Mouse (Mus musculus) heart, embryonic 15.5 days (tissue): ENCODE measurements around the gene Gm20498. TPM values are rescaled to one million over a fixed set of nuclear protein-coding genes. Genes with fewer than 3 reads are reported as not detected.
"Not testable (repeated sequence)": the region's sequence is repeated elsewhere in the genome, so short reads cannot be mapped to it uniquely, and the experiment has no call there.

ENCODE experiments used
- ATAC-seq: fragments of 200-750 bp; cut with Nextera tagmentation; replicated peaks from 2 replicates; pipeline ENCODE4 v1.8.0; 2017; ENCODE audit warnings: low read depth, moderate TSS enrichment; ENCODE audit not compliant: insufficient number of reproducible peaks, insufficient read depth, low FRiP score
- H3K27ac ChIP-seq: fragments of 300-500 bp; sonication (generic); 2 replicates; pipeline ENCODE4 v1.5.1; 2015; ENCODE audit warnings: mild to moderate bottlenecking, inconsistent platforms
- H3K27me3 ChIP-seq: fragments of 300-500 bp; sonication (generic); 2 replicates; pipeline ENCODE4 v1.6.1; 2015; ENCODE audit warnings: inconsistent platforms
- H3K36me3 ChIP-seq: fragments of 300-500 bp; sonication (generic); 2 replicates; pipeline ENCODE4 v1.6.1; 2015; ENCODE audit warnings: mild to moderate bottlenecking, inconsistent platforms
- H3K4me1 ChIP-seq: fragments of 300-500 bp; sonication (generic); replicated peaks from 2 replicates; pipeline ENCODE4 v1.6.1; 2015; ENCODE audit warnings: inconsistent platforms
- H3K4me2 ChIP-seq: fragments of 300-500 bp; sonication (generic); 2 replicates; pipeline ENCODE4 v1.6.1; 2015; ENCODE audit warnings: inconsistent platforms, mild to moderate bottlenecking, moderate library complexity
- H3K4me3 ChIP-seq: fragments of 300-500 bp; sonication (generic); 2 replicates; pipeline ENCODE4 v1.5.1; 2015; ENCODE audit warnings: mild to moderate bottlenecking, inconsistent platforms
- H3K9ac ChIP-seq: fragments of 300-500 bp; sonication (generic); 2 replicates; pipeline ENCODE4 v1.6.1; 2015; ENCODE audit warnings: mild to moderate bottlenecking, inconsistent platforms
- H3K9me3 ChIP-seq: fragments of 300-500 bp; sonication (generic); replicated peaks from 2 replicates; pipeline ENCODE4 v1.6.1; 2016; ENCODE audit warnings: inconsistent platforms
- WGBS: fragments of 180-500 bp; shearing (Covaris S2); methylation state at CpG from one replicate; pipeline ENCODE4 v1.1.7; 2015; ENCODE audit warnings: mixed read lengths; 5-methylcytosine and 5-hydroxymethylcytosine counted together
- polyA plus RNA-seq: library from polyadenylated mRNA; unstranded; fragments of >200 nt; fragmentation: Nextera tagmentation; extraction: Ambion mirVana; gene quantifications from 2 replicates; pipeline ENCODE4 v1.2.1, GENCODE M21; 2015

Gene Gm20498
- polyA plus RNA-seq, 1 experiment from 2014 or later, result 28.9 TPM

DNA sequence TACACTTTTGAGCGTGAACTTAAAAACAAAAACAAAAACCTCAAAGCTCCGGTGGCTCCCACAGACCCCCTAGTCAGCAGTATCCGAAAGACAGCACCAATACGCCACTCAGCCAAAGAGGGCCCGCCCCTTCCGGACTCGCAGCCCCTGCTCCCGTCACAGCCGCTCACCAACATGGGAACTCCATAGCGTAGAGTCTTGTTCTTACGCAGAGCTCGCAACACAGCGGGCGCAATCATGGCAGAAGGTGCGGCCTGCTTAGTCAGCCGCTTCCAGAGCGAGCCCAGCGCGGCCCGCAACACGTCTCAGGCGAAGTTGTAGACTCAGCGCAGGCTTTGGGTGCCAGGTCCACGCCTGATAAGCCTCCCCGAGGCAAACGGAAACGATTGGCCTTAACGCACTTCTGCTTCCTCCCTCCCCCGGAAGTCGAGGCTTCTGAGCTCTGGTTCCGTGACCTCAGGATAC lies 47.9 kb downstream of the Gm20498 start, which contains the start of gene Cox16:
Gene Cox16 (minus strand): TSS at position 401 of the 465 bp plus-strand sequence.
- Histone ChIP-seq H3K36me3 (no peaks in the 10 kb centered on the region), H3K9me3 (no peaks in the 10 kb centered on the region), H3K4me2 (peak within 1 kb of the TSS; percentile 71), H3K27ac (peak within 1 kb of the TSS; percentile 95), H3K9ac (peak within 1 kb of the TSS; percentile 78), H3K4me1 (peaks cover 6% of the 10 kb centered on the region; the same call in 1 of the 2 replicates), H3K27me3 (no peaks in the 10 kb centered on the region), H3K4me3 (peak within 1 kb of the TSS; percentile 73)
- WGBS, result under 1% methylated on average over 31 of the region's 31 CpGs
- ATAC-seq, result peak; percentile 96

DNA sequence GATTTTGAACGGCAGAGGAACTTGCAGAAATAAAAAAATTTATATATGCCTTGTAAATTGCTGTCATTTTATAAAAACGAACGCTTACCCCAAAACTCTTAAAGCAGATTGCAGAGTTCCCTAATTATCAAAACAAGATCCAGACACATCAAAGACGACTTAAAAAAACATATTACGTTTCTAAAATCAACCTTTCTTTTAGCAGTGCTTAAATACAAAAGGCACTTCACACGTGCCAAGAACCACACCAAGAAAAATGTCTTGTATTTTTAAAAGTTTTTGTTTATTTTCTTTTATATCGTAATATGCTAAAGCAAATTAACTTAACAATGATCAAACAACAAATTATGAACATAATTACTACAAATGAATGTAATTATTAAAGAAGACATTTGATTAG lies 48.5 kb downstream of the Gm20498 start:
- Histone ChIP-seq H3K27ac (peak overlapping the region; percentile 95; the same call in 1 of the 2 replicates), H3K36me3 (no peaks in the 10 kb centered on the region; the same call in 1 of the 2 replicates), H3K27me3 (no peaks in the 10 kb centered on the region), H3K4me3 (peak overlapping the region; percentile 73), H3K9me3 (no peaks in the 10 kb centered on the region), H3K4me2 (peak overlapping the region; percentile 71), H3K4me1 (peaks cover 6% of the 10 kb centered on the region; the same call in 1 of the 2 replicates), H3K9ac (peak overlapping the region; percentile 78)
- ATAC-seq, result no peak
- WGBS, result 4% methylated on average over 7 of the region's 7 CpGs

DNA sequence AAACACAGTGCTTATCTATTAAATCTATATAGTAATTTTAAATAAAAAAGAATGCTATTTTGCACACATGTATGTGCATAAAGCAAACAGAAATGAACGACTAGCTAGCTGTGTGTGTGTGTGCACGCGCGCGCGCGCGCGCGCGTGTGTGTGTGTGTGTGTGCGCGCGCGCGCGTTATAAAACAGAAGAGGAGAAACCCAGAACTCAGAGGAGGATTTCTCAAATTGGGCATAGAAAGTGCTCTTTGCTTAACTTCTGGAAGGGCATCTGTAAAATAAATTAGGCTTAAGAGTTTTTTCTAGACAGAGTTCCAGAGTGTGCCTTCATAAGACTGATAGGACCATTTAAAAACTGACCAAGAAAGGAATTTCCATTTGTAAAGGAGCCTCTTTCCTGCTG lies 49.0 kb downstream of the Gm20498 start:
- ATAC-seq, result no peak

DNA sequence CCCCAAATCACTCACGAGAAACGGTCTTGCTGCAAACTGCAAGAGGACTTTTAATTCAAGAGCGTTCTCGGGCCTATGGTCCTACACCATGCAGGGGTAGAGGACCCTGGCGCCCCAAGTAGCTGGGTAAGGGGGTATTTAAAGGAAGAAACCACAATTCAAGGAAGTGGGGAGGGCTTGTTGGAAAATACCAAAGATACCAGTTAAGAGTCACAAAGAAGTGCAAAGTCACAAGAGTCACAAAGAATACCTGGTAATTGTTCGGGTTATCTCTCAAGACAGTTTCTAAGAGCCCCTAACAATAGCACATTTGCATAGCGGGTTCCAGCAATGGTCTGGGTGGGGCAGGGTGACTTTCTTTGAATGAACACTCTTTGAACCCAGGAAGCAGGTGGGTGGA lies 73.7 kb downstream of the Gm20498 start:
- not testable (repeated sequence) for H3K36me3 ChIP-seq, H3K4me3 ChIP-seq, H3K9ac ChIP-seq, H3K27me3 ChIP-seq, H3K27ac ChIP-seq, H3K4me2 ChIP-seq, H3K4me1 ChIP-seq, ATAC-seq, H3K9me3 ChIP-seq
- 91% methylated on average over 7 of the region's 7 CpGs for WGBS

More for the DNA sequence above, 49.0 kb downstream of the Gm20498 start:
- peak overlapping the region; percentile 71 for H3K4me2 ChIP-seq
- H3K4me3 ChIP-seq, result peak overlapping the region; percentile 73
- WGBS, result 25% methylated on average over 17 of the region's 17 CpGs
- H3K27me3 ChIP-seq, result no peaks in the 10 kb centered on the region
- no peak overlapping the region for H3K27ac ChIP-seq
- peak overlapping the region; percentile 38; the same call in 1 of the 2 replicates for H3K9ac ChIP-seq
- no peaks in the 10 kb centered on the region; the same call in 1 of the 2 replicates for H3K36me3 ChIP-seq
- peaks cover 6% of the 10 kb centered on the region; the same call in 1 of the 2 replicates for H3K4me1 ChIP-seq
- no peaks in the 10 kb centered on the region for H3K9me3 ChIP-seq

DNA sequence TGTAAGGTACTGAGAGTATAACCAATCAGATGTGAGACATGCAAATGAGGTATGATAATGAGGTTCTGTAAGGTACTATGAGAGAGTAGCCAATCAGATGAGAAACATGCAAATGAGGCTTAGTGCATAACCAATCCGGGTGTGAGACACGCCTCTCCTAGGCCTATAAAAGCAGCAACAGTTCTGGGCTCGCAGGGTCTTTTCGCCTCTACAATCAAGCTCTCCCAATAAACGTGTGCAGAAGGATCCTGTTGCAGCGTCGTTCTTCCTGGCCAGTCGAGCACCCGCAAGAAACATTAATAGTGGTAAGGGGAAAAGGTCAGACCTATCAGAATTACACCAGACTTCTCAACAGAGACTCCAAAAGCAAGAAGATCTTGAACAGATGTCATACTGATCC lies 93.7 kb downstream of the Gm20498 start:
- H3K27ac ChIP-seq, H3K9me3 ChIP-seq, H3K36me3 ChIP-seq, H3K4me1 ChIP-seq, H3K9ac ChIP-seq, H3K4me3 ChIP-seq, H3K27me3 ChIP-seq, H3K4me2 ChIP-seq, ATAC-seq: not testable (repeated sequence)
- 91% methylated on average over 9 of the region's 9 CpGs for WGBS

DNA sequence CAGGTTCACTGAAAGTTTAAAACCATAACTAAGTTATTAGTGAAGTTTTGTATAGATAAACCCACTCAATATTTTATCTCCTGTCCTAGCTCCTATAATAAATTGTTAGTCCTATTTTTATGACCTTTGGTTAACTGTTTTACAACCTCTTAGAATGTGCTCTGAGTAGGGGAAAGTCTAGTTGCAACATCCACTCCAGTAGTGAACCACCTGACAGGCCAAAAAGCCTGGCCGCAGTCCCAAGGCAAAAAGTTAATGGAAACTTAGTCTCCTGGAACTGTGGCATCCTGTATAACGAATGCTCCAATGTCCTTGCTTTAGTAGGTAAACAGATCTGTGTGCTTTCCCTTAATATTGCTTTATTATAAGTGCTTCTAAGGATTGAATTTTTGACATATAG lies 97.9 kb downstream of the Gm20498 start:
- H3K4me3 ChIP-seq, H3K27me3 ChIP-seq, H3K4me1 ChIP-seq, ATAC-seq, H3K9ac ChIP-seq, H3K9me3 ChIP-seq, H3K36me3 ChIP-seq, H3K4me2 ChIP-seq, H3K27ac ChIP-seq: not testable (repeated sequence)
- 78% methylated on average over 2 of the region's 2 CpGs for WGBS

DNA sequence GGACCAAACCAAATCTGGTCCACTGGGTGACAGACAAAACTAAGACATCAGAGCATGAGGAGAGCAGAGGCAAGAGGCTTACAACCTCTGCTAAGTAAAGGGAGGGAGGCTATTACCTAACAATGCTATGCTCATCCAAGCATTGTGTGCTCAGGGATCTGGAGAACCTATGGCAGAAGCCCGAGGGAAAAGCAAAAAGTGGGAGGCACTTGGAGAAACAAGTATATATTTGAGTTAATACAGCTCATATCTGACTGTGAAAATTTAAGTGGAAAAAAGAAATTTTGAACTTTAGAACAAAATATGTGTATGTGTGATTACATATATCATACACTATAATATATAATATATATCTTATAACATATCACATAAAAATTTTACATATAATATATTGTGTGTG lies 110.9 kb downstream of the Gm20498 start, which contains the start of gene Adam4:
Gene Adam4 (minus strand): TSS at position 101 of the 400 bp plus-strand sequence.
- H3K4me2 ChIP-seq, result no peak within 1 kb of the TSS
- WGBS, result 86% methylated on average over 1 of the region's 1 CpGs
- H3K36me3 ChIP-seq, result 0 out of 2 replicates have a peak, but pooled peaks cover 7% of the 10 kb centered on the region
- H3K4me1 ChIP-seq, result no peaks in the 10 kb centered on the region
- no peaks in the 10 kb centered on the region for H3K27me3 ChIP-seq
- no peaks in the 10 kb centered on the region; the same call in 1 of the 2 replicates for H3K9me3 ChIP-seq
- no peak for ATAC-seq
- H3K9ac ChIP-seq, result no peak within 1 kb of the TSS
- H3K4me3 ChIP-seq, result no peak within 1 kb of the TSS
- no peak within 1 kb of the TSS for H3K27ac ChIP-seq

DNA sequence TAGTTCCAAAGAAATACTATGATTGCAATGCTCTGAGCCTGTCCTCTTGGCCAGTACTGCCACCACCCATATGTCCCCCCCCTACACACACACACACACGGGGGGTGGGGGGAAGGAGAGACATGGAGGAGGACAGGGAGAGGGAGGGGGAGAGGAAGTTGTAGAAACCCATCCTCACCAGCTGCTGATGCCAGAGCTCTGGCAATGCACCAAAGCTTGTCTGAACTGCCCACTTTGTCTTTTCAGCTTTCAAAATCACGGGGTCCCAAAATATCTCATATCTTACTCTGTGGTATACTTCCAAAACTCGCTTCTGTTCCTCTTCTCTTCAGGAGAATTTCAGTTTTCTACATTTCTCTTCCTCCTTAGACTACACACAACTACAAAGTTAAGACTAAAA lies 119.5 kb downstream of the Gm20498 start:
- H3K4me2 ChIP-seq, result no peak overlapping the region
- no peaks in the 10 kb centered on the region for H3K27me3 ChIP-seq
- H3K36me3 ChIP-seq, result no peaks in the 10 kb centered on the region
- H3K4me3 ChIP-seq, result no peak overlapping the region
- no peak for ATAC-seq
- no peak overlapping the region for H3K27ac ChIP-seq
- 70% methylated on average over 3 of the region's 3 CpGs for WGBS
- H3K9me3 ChIP-seq, result no peaks in the 10 kb centered on the region
- H3K9ac ChIP-seq, result no peak overlapping the region
- no peaks in the 10 kb centered on the region for H3K4me1 ChIP-seq

DNA sequence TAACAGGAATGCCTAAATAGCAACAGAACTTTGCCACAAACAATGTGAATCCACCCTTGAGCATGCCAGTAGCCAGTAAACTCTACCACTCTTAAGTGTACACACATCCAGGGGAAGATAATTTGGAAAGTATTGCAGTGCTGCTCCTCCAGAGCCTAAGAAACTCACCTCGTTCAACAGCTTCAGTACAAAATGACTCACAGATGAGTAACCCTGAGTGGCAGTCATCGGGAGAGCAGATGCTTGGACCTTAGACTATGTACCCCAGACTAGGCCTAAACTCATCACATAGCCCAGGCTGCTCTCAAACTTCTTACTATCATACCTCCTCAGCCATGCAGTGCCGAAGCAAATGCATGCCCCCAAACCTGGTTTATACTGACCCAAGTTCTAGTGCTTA lies 123.7 kb downstream of the Gm20498 start:
- H3K27me3 ChIP-seq, result no peaks in the 10 kb centered on the region
- H3K4me2 ChIP-seq, result no peak overlapping the region
- ATAC-seq, result no peak
- no peaks in the 10 kb centered on the region for H3K9me3 ChIP-seq
- H3K9ac ChIP-seq, result no peak overlapping the region
- 86% methylated on average over 3 of the region's 3 CpGs for WGBS
- H3K36me3 ChIP-seq, result no peaks in the 10 kb centered on the region
- no peaks in the 10 kb centered on the region for H3K4me1 ChIP-seq
- no peak overlapping the region for H3K27ac ChIP-seq
- no peak overlapping the region for H3K4me3 ChIP-seq

DNA sequence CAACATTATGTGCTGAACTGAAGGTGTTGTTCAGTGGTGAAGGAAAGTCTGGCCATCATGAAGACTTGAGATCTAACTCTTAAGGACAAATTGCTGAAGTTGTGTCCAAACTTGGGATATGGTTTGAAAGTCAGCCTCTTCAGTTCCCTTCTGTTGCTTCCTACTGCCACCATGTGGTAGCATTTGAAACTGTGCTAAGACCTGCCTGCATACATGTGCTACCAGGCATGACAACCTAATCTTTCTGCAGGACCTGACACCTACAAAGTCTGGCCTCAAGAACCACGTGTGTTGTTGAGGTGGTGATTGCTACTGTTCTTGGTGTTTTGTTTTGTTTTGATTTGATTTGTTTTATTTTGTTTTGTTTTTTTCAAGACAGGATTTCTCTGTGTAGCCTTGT lies 130.5 kb downstream of the Gm20498 start:
- Histone ChIP-seq H3K4me1 (no peaks in the 10 kb centered on the region), H3K27ac (no peak overlapping the region), H3K9me3 (no peaks in the 10 kb centered on the region), H3K4me2 (no peak overlapping the region), H3K27me3 (no peaks in the 10 kb centered on the region), H3K4me3 (no peak overlapping the region), H3K36me3 (no peaks in the 10 kb centered on the region), H3K9ac (no peak overlapping the region)
- 21% methylated on average over 1 of the region's 1 CpGs for WGBS
- no peak for ATAC-seq

DNA sequence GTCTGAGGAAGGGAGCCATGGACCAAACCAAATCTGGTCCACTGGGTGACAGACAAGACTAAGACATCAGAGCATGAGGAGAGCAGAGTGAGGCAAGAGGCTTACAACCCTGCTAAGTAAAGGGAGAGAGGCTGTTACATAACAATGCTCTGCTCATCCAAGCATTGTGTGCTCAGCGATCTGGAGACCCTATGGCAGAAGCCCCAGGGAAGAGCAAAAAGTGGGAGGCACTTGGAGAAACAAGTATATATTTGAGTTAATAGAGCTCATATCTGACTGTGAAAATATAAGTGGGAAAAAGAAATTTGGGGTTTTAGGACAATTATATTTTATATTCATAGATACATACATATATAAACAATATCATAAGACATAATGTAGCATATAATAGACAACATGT lies 153.3 kb downstream of the Gm20498 start, which contains the start of gene Gm4787:
Gene Gm4787 (minus strand): TSS at position 101 of the 400 bp plus-strand sequence.
- not testable (repeated sequence) for H3K4me3 ChIP-seq, H3K4me1 ChIP-seq, H3K36me3 ChIP-seq, ATAC-seq, H3K9me3 ChIP-seq, H3K27me3 ChIP-seq, H3K27ac ChIP-seq, H3K9ac ChIP-seq, H3K4me2 ChIP-seq
- WGBS, result 89% methylated on average over 1 of the region's 1 CpGs

DNA sequence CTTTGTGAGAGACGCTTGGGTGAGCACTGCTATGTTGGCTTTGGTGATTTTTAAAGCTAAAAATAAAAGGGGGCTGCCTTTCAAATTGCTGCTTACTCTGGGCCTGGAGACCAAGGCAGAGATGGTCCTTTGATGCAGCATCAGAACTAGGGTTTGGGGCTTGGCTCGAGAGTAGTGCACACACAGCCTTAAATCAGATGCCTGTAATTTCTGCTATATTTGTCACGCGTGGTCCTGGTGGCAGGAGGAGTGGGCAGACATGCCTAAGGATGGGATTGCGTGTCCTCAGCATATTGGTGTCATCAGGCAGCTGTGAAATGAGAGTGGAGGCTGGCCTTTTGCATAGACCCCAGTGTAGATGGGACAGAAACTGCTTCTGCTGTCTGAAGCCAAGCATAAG lies 198.9 kb downstream of the Gm20498 start:
- peaks cover 13% of the 10 kb centered on the region for H3K4me1 ChIP-seq
- H3K9me3 ChIP-seq, result no peaks in the 10 kb centered on the region
- no peak for ATAC-seq
- no peaks in the 10 kb centered on the region for H3K36me3 ChIP-seq
- no peak overlapping the region for H3K27ac ChIP-seq
- no peak overlapping the region for H3K9ac ChIP-seq
- H3K4me2 ChIP-seq, result peak overlapping the region; percentile 95; the same call in 1 of the 2 replicates
- 77% methylated on average over 5 of the region's 5 CpGs for WGBS
- H3K4me3 ChIP-seq, result peak overlapping the region; percentile 57; the same call in 1 of the 2 replicates
- peaks cover 68% of the 10 kb centered on the region for H3K27me3 ChIP-seq
